Mouse (Mus musculus): Measurements from ENCODE around the gene Slc9a3r2. TPM values are rescaled to one million over a fixed set of nuclear protein-coding genes. Genes with fewer than 3 reads are reported as not detected.

Gene Slc9a3r2
- 56.7 and 57.7 TPM in 2 replicates for polyA plus RNA-seq (2014; fragmentation: Nextera tagmentation; extraction: Ambion mirVana)

DNA sequence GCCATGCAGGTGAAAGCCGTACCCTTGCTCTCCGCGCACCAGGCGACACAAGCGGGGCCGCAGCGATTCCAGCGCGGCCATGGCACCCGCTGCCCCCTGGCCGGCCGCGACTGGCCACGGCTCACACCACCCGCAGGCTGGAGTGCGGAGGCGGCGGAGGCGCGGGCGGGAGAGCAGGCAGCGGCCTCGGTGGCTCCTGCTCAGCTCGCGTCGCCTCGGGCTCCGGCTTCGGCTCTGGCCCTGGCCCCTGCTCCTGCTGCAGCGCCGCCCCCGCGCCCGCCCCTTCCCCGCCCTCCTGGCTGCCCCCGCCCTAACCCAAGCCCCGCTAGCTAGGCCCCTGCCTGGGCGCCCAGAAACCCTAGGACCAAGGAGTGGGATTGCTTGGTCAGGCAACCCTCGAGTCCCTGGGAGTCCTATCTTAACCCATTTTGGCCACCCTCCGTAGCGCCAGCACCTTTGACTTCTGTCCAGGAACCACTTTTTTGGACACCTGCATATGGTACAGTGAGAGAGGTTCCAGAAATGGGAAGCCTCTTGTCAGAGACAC lies at the start of gene Slc9a3r2:
TSS of gene Slc9a3r2 (minus strand) at position 258 of the 547 bp plus-strand sequence.
- peak within 1 kb of the TSS; percentile 97 for H3K4me2 ChIP-seq (ENCODE audit: low read depth, low read length)
- no peaks in the 10 kb centered on the region for H3K27me3 ChIP-seq (replicated peaks; ENCODE audit: control insufficient read depth, insufficient read depth, low read length)
- WGBS: under 1% methylated on average over 18 of the region's 41 CpGs
- peak; percentile 90 for ATAC-seq (ENCODE audit: low read depth)
- peak; percentile 71 for DNase-seq (ENCODE audit: low spot score)
- H3K4me1 ChIP-seq (ENCODE audit: control insufficient read depth, insufficient read depth, low read length): peaks cover 17% of the 10 kb centered on the region
- 0 out of 2 replicates have a peak, but pooled peaks cover 5% of the 10 kb centered on the region for H3K36me3 ChIP-seq (ENCODE audit: control insufficient read depth, insufficient read depth, low read length)
- H3K27ac ChIP-seq (replicated peaks; ENCODE audit: low read depth, low read length): peak within 1 kb of the TSS; percentile 55
- H3K4me3 ChIP-seq (ENCODE audit: low read depth, low read length): peak within 1 kb of the TSS; percentile 87
- H3K9me3 ChIP-seq (ENCODE audit: control insufficient read depth, low read length): no peaks in the 10 kb centered on the region
- H3K9ac ChIP-seq (ENCODE audit: low read depth, low read length): peak within 1 kb of the TSS; percentile 87

DNA sequence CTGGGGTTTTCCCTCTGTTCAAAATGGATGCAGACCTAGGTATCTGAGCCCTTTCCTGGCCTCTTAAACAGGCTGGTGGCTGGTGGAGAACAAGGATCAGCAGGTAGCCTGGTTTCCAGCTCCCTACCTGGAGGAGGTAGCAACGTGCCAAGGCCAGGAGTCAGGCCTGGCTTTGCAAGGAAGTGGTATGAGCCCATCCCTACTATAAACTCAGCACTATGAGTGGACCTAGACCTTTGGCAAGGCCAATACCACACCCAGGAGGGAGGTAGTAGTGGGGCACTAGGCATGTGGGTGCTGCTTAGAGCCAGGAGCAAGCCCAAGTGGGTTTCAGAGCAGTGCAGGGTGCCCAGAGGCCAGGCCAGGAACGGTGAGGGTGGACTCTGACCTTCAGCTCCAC lies 49.3 kb upstream of the Slc9a3r2 start:
- Histone ChIP-seq H3K27ac (replicated peaks; ENCODE audit: low read depth, low read length) (no peak overlapping the region), H3K9me3 (ENCODE audit: control insufficient read depth, low read length) (no peaks in the 10 kb centered on the region), H3K36me3 (ENCODE audit: control insufficient read depth, insufficient read depth, low read length) (peaks cover 44% of the 10 kb centered on the region), H3K4me2 (ENCODE audit: low read depth, low read length) (no peak overlapping the region), H3K27me3 (replicated peaks; ENCODE audit: control insufficient read depth, insufficient read depth, low read length) (no peaks in the 10 kb centered on the region), H3K4me1 (ENCODE audit: control insufficient read depth, insufficient read depth, low read length) (peaks cover 16% of the 10 kb centered on the region), H3K4me3 (ENCODE audit: low read depth, low read length) (no peak overlapping the region), H3K9ac (ENCODE audit: low read depth, low read length) (no peak overlapping the region)
- WGBS: 75% methylated on average over 2 of the region's 2 CpGs
- no peak for DNase-seq (ENCODE audit: low spot score)
- no peak for ATAC-seq (ENCODE audit: low read depth)

DNA sequence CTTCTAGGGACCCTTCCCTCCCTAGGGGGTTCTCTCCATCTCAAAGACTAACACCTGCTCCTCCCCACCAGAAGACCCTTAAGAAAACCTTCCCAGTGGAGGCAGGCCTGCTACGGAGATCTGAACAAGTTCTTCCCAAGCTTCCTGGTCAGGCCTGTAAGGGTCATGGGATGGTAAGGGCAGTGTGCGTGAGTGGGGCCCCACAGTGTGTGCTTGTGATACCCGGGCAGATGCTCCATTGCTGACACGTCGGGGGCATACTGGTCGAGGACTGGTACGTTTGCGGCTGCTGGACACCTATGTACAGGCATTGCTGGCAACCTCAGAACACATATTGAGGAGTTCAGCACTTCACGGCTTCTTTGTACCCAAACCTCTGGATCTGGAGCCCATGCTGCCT lies 48.6 kb upstream of the Slc9a3r2 start:
- H3K4me3 ChIP-seq (ENCODE audit: low read depth, low read length): no peak overlapping the region
- H3K4me2 ChIP-seq (ENCODE audit: low read depth, low read length): peak overlapping the region; percentile 26; the same call in 1 of the 2 replicates
- H3K36me3 ChIP-seq (ENCODE audit: control insufficient read depth, insufficient read depth, low read length): peaks cover 41% of the 10 kb centered on the region
- H3K27me3 ChIP-seq (replicated peaks; ENCODE audit: control insufficient read depth, insufficient read depth, low read length): no peaks in the 10 kb centered on the region
- 72% methylated on average over 9 of the region's 9 CpGs for WGBS
- ATAC-seq (ENCODE audit: low read depth): no peak
- H3K4me1 ChIP-seq (ENCODE audit: control insufficient read depth, insufficient read depth, low read length): peaks cover 16% of the 10 kb centered on the region
- H3K9me3 ChIP-seq (ENCODE audit: control insufficient read depth, low read length): no peaks in the 10 kb centered on the region
- H3K27ac ChIP-seq (replicated peaks; ENCODE audit: low read depth, low read length): 0 out of 2 replicates have a peak overlapping the region, but pooled peaks have one; percentile 6
- 0 out of 2 replicates have a peak overlapping the region, but pooled peaks have one; percentile 40 for H3K9ac ChIP-seq (ENCODE audit: low read depth, low read length)
- DNase-seq (ENCODE audit: low spot score): no peak

DNA sequence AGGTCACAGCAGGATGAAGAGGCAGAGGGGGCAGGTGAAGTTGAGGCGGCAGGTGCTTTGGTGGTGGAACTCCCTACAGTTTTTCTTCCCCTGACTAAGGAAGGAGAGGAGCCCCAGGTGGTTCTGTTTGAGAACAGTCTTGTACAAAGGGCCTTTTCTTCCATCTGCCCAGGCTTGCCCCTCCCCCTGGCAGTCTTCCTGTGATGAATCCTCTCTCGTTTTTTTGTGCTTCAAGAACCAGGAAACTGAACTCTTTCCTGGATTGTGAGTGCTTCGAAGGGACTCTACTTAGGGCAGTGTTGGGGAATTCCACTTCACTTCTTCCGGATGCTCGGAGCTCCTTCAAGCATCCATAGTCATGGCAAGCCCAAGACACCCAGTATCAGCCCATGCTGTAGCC lies 47.9 kb upstream of the Slc9a3r2 start:
- no peak overlapping the region for H3K4me3 ChIP-seq (ENCODE audit: low read depth, low read length)
- DNase-seq (ENCODE audit: low spot score) (peak; percentile 57), ATAC-seq (ENCODE audit: low read depth) (no peak)
- H3K27ac ChIP-seq (replicated peaks; ENCODE audit: low read depth, low read length): 0 out of 2 replicates have a peak overlapping the region, but pooled peaks have one; percentile 6
- H3K9ac ChIP-seq (ENCODE audit: low read depth, low read length): no peak overlapping the region
- no peaks in the 10 kb centered on the region for H3K9me3 ChIP-seq (ENCODE audit: control insufficient read depth, low read length)
- H3K4me2 ChIP-seq (ENCODE audit: low read depth, low read length): peak overlapping the region; percentile 26; the same call in 1 of the 2 replicates
- peaks cover 44% of the 10 kb centered on the region for H3K36me3 ChIP-seq (ENCODE audit: control insufficient read depth, insufficient read depth, low read length)
- H3K4me1 ChIP-seq (ENCODE audit: control insufficient read depth, insufficient read depth, low read length): peaks cover 16% of the 10 kb centered on the region
- WGBS: 13% methylated on average over 4 of the region's 5 CpGs
- no peaks in the 10 kb centered on the region for H3K27me3 ChIP-seq (replicated peaks; ENCODE audit: control insufficient read depth, insufficient read depth, low read length)

DNA sequence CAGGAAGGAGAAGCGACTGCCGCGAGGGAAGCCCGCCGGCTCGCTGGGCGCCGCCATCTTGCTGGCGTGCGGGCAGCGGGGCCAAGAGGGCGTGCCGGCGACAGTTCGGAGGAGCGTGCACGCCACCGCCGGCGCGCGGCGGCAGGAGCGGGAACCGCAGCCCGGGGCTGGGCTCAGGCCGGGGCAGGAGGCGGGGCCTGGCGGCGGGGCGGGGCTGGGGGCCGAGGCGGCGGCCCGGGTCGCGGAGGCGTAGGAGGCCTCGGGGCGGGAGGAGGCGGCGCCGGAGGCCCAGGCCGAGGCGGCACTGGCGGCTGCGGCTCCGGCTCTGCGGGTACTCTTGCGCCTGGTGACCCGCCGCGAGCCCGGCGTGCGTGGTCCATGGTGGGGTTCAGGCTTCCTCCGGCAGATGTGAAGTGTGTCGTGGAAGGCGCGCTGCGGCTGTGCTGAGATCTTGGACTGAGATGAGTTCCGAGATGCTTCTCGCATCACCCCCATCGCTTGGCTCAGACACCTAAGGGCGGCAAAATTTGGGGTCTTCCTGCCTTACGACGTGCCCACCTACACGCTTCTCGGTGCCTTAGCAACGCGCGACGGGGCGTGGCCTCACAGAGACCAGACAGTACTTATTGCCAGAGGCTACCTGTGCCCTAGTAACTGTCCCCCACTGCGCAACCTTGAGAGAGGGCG lies 46.0 kb upstream of the Slc9a3r2 start, which contains the start of the genes Gfer and Noxo1:
TSS of gene Gfer (minus strand) at position 146 of the 687 bp plus-strand sequence.
TSS of gene Noxo1 (plus strand) at position 224 of the 687 bp plus-strand sequence.
- H3K36me3 ChIP-seq (ENCODE audit: control insufficient read depth, insufficient read depth, low read length): peaks cover 38% of the 10 kb centered on the region
- ATAC-seq (ENCODE audit: low read depth): peak; percentile 95
- peak; percentile 92 for DNase-seq (ENCODE audit: low spot score)
- H3K4me3 ChIP-seq (ENCODE audit: low read depth, low read length): peak within 1 kb of the TSS; percentile 76
- H3K4me2 ChIP-seq (ENCODE audit: low read depth, low read length): peak within 1 kb of the TSS; percentile 88
- WGBS: 1% methylated on average over 14 of the region's 76 CpGs
- H3K27me3 ChIP-seq (replicated peaks; ENCODE audit: control insufficient read depth, insufficient read depth, low read length): no peaks in the 10 kb centered on the region
- peak within 1 kb of the TSS; percentile 84 for H3K9ac ChIP-seq (ENCODE audit: low read depth, low read length)
- no peaks in the 10 kb centered on the region for H3K9me3 ChIP-seq (ENCODE audit: control insufficient read depth, low read length)
- H3K4me1 ChIP-seq (ENCODE audit: control insufficient read depth, insufficient read depth, low read length): peaks cover 16% of the 10 kb centered on the region
- H3K27ac ChIP-seq (replicated peaks; ENCODE audit: low read depth, low read length): peak within 1 kb of the TSS; percentile 78

DNA sequence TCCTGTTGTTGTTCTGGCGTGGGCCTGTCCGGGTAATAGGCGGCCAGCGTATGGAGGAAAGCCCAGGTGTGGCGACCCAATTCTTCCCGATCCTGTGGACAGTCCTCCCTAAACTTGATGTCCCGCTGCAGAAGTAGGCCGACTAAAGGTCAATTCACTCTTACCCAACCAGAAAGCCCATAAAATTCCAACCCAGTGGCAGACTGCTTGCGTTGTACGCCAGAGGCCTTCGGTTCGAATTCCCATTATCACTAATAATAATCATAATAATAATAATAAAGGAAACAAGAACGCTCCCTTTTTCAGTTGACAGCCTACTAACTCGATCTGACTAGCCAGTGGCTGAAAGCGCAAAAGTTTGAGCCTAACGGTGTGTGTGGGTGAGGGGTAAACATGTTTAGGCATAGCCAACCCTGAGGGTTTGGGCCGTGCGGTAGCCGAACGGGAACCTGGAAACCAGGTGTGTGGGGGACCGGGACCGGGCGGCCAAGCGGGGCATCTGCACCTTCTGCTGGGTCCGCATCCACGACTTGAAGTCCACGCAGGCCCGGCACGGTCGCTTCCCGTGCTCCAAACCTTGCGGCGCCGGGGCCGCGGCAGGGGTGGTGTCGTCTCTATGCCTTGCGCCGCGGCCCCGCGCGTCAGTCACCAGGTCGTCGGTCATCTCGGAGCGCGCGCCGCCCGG lies 45.3 kb upstream of the Slc9a3r2 start:
- peak overlapping the region; percentile 88 for H3K4me2 ChIP-seq (ENCODE audit: low read depth, low read length)
- H3K9ac ChIP-seq (ENCODE audit: low read depth, low read length): peak overlapping the region; percentile 84
- DNase-seq (ENCODE audit: low spot score) (no peak), ATAC-seq (ENCODE audit: low read depth) (no peak; the same call in 1 of the 2 replicates)
- 8% methylated on average over 36 of the region's 51 CpGs for WGBS
- H3K36me3 ChIP-seq (ENCODE audit: control insufficient read depth, insufficient read depth, low read length): peaks cover 31% of the 10 kb centered on the region
- H3K9me3 ChIP-seq (ENCODE audit: control insufficient read depth, low read length): no peaks in the 10 kb centered on the region
- peaks cover 16% of the 10 kb centered on the region for H3K4me1 ChIP-seq (ENCODE audit: control insufficient read depth, insufficient read depth, low read length)
- H3K4me3 ChIP-seq (ENCODE audit: low read depth, low read length): peak overlapping the region; percentile 76
- H3K27ac ChIP-seq (replicated peaks; ENCODE audit: low read depth, low read length): peak overlapping the region; percentile 78
- peaks cover 5% of the 10 kb centered on the region for H3K27me3 ChIP-seq (replicated peaks; ENCODE audit: control insufficient read depth, insufficient read depth, low read length)

DNA sequence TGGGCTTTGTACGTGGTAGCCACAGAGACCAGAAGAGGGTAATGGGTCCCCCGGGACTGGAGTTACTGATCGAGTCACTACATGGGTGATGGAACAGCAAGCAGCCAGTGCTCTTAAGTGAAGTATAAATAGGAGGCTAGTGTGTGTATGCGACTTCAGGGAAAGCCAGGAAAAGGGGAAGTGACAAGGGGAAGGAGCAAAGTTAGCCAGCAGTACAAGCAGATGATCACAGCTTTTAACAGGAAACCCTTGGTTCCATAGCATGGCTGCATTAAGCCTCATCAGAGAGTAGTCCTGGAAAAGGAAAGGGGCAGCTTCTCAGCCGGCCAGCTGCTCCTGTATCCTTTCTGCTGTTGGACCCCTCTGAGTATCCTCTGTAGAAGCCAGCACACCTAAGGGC lies 42.3 kb upstream of the Slc9a3r2 start:
- Histone ChIP-seq H3K4me3 (ENCODE audit: low read depth, low read length) (no peak overlapping the region), H3K4me2 (ENCODE audit: low read depth, low read length) (no peak overlapping the region), H3K36me3 (ENCODE audit: control insufficient read depth, insufficient read depth, low read length) (peaks cover 19% of the 10 kb centered on the region), H3K27ac (replicated peaks; ENCODE audit: low read depth, low read length) (no peak overlapping the region), H3K9me3 (ENCODE audit: control insufficient read depth, low read length) (no peaks in the 10 kb centered on the region), H3K4me1 (ENCODE audit: control insufficient read depth, insufficient read depth, low read length) (peaks cover 15% of the 10 kb centered on the region), H3K27me3 (replicated peaks; ENCODE audit: control insufficient read depth, insufficient read depth, low read length) (peaks cover 36% of the 10 kb centered on the region), H3K9ac (ENCODE audit: low read depth, low read length) (no peak overlapping the region)
- DNase-seq (ENCODE audit: low spot score) (no peak), ATAC-seq (ENCODE audit: low read depth) (no peak)
- WGBS: 91% methylated on average over 5 of the region's 5 CpGs

DNA sequence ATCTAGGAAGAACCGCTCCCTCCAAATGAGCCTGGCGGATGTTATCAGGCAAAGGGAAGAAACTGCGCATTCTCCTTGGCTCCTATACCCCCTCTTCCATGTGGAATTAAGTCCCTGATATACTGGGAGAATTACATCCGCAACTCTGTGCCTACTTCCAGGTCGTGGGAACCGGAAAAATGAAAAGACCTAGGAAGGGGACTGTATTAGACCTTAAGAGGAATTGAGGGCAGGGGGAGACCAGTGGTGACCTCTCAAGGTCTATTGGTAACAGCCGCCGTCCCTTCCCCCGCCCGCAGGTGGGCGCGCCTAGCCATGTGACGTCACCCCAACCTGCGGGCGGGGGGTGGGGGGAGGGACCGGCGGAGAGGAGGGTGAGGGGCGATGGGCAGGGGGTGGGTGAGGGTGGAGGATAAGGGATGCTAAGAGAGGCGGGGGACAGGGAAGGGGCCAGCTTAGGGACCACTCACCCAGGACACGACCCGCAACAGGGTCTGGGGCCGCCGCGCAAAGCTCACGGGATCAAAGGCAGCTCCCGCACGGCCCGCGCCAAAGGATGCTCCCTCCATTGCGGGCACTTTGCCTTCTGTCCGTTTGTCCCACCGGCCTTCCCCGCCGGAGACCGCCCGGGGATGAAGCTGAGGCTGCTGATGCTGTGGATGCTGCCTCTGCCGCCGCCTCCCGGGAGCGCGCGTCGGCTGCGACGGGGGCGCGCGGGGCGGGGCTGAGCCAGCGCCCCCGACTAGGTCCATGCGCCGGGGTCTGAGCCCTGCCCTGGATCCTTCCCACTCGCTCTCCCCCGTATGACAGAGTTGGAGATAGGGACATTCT lies 39.3 kb upstream of the Slc9a3r2 start, which contains the start of gene Syngr3:
TSS of gene Syngr3 (minus strand) at position 705 of the 831 bp plus-strand sequence.
- Histone ChIP-seq H3K9me3 (ENCODE audit: control insufficient read depth, low read length) (no peaks in the 10 kb centered on the region), H3K27ac (replicated peaks; ENCODE audit: low read depth, low read length) (no peak within 1 kb of the TSS), H3K27me3 (replicated peaks; ENCODE audit: control insufficient read depth, insufficient read depth, low read length) (peaks cover 40% of the 10 kb centered on the region), H3K4me1 (ENCODE audit: control insufficient read depth, insufficient read depth, low read length) (peaks cover 9% of the 10 kb centered on the region), H3K9ac (ENCODE audit: low read depth, low read length) (peak within 1 kb of the TSS; percentile 69), H3K4me2 (ENCODE audit: low read depth, low read length) (peak within 1 kb of the TSS; percentile 92), H3K4me3 (ENCODE audit: low read depth, low read length) (peak within 1 kb of the TSS; percentile 55), H3K36me3 (ENCODE audit: control insufficient read depth, insufficient read depth, low read length) (peaks cover 19% of the 10 kb centered on the region)
- peak; percentile 15; the same call in 1 of the 2 replicates for ATAC-seq (ENCODE audit: low read depth)
- DNase-seq (ENCODE audit: low spot score): no peak
- WGBS: under 1% methylated on average over 37 of the region's 55 CpGs

Data from embryonic facial prominence, embryonic 14.5 days (tissue).